Mouse (Mus musculus): ENCODE results near the gene 4921507P07Rik. TPM values are rescaled to one million over a fixed set of nuclear protein-coding genes. Genes with fewer than 3 reads are reported as not detected.
"Not testable (repeated sequence)": the region's sequence is repeated elsewhere in the genome, so short reads cannot be mapped to it uniquely, and the experiment has no call there.

4921507P07Rik gene
- total RNA-seq, 1 experiment from 2014 or later = 1.5 TPM

DNA sequence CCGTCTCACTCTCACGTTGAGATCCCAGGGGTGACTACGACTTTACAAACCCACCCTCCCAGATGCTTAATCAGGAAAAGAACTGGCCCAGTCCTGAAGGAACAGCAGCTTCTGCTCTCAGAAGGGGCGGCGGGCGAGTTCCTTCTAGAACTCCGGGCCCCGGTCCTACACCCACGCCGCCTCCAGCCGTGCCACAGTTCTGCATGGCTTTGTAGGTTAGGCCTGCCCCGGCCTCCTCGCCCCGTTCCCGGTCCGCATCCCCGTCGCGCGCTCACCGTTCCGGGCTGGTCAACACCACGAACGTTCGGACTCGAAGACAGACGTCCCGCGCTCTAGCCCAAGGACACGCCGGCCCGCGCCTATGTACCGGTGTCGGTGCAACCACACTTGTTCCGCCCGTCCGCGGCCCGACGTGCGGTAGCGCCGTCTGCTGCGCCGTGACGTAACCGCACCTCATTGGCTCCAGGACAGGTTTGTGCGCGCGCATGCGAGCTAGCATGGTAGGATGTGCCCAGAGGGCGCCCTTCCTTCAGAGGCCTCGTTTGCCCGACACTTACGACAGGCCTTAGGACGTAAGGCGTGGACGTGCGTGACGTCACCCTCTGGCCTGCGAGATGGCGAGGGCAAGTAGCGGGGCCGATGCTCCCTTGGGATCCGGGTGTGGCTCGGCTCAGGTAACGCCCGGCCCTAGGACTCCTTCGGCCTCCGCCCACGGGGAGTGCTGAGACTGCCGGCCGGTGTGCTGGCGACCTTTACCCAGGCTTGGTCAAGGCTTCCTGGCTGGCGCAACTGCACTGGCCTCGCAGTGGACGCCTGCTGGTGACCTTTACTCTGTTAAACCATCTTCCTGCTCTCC is 30.1 kb downstream of the 4921507P07Rik start, which contains the start of gene Cycs:
TSS of gene Cycs (minus strand) at position 398 of the 856 bp plus-strand sequence.
- ATAC-seq (replicated peaks in 1 of 2; ENCODE audit: insufficient read depth in 1 of 2, low FRiP score in 2 of 2, low TSS enrichment in 1 of 2, low read depth in 1 of 2, poor library complexity in 2 of 2, severe bottlenecking in 2 of 2) = peak; percentile 97 to 99

DNA sequence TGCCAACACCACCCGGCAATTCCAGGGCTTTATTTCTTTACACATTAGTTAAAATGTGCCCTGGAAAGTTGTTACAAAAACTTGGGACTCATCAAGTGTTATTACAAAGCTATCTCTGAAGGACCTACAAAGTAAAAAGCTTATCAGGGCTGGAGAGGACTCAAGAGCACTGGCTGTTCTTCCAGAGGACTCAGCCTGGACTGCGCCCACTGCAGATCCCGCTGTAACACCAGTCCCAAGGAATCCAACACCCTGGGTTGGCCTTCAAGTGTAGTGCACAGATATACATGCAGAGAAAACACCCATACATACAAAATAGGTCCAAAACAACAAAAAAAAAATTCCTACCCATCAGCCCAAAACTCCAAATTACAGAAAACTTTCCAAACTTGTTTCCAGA is 32.8 kb downstream of the 4921507P07Rik start:
- ATAC-seq (replicated peaks in 1 of 2; ENCODE audit: insufficient read depth in 1 of 2, low FRiP score in 2 of 2, low TSS enrichment in 1 of 2, low read depth in 1 of 2, poor library complexity in 2 of 2, severe bottlenecking in 2 of 2) = no peak

DNA sequence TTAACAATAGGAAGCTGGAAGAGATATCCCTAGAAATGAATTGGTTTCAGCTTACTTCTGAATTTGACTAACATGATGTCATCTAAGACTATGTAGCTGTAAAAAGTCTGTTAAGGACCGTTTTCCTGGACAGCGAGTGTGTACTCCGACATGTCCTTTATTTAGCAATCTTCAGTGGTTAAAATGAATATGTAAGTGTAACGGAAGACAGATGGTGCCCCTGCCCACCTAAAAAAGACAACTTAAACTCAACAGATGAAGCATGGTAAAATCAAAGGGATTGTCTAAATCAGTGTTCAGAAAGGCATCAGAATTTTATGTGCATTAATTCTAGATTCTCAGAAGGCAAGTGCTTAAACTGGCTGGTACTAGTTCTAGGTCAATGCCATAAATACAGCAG is 34.0 kb downstream of the 4921507P07Rik start:
- no peak for ATAC-seq (replicated peaks in 1 of 2; ENCODE audit: insufficient read depth in 1 of 2, low FRiP score in 2 of 2, low TSS enrichment in 1 of 2, low read depth in 1 of 2, poor library complexity in 2 of 2, severe bottlenecking in 2 of 2)

DNA sequence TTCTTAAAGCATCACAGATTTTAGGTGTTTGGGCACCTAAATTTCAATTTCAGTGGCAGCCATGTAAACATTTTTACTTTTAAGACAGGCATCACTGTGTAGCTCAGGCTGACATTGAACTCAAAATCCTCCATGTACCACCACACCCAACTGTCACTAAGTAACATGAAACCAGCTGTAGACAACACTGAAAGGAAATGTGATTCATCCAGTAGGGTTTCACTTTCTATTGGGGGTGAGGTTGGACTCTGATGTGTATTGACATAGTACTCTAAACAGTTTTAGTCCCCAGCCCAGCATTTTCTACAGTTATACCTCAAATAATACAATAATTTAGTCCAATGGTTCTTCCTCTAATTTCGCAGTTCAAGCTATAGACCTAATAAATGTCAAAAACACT is 35.7 kb downstream of the 4921507P07Rik start:
- ATAC-seq (replicated peaks in 1 of 2; ENCODE audit: insufficient read depth in 1 of 2, low FRiP score in 2 of 2, low TSS enrichment in 1 of 2, low read depth in 1 of 2, poor library complexity in 2 of 2, severe bottlenecking in 2 of 2) = no peak

DNA sequence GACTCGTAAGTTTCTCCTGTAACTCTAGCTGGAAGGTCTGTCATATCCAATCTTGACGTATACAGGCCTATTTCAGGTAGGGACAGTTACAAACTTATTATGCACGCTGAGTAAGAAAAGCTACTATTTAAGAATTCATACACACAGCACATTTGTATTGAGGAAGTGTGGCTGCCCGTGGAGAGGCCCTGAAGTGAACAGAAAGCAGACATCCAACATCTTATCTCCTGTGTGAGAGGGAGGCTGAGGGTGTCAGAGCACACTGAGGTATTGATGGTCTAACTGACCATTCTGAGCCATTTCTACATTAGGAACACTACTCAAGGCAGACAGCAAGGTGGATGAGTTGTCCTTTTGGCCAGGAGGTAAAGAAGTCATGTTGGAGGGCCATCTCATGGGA is 37.6 kb downstream of the 4921507P07Rik start:
- ATAC-seq (replicated peaks in 1 of 2; ENCODE audit: insufficient read depth in 1 of 2, low FRiP score in 2 of 2, low TSS enrichment in 1 of 2, low read depth in 1 of 2, poor library complexity in 2 of 2, severe bottlenecking in 2 of 2) = 0 out of 4 replicates have a peak, but pooled peaks of 1 of the 2 experiments have one; percentile 42

DNA sequence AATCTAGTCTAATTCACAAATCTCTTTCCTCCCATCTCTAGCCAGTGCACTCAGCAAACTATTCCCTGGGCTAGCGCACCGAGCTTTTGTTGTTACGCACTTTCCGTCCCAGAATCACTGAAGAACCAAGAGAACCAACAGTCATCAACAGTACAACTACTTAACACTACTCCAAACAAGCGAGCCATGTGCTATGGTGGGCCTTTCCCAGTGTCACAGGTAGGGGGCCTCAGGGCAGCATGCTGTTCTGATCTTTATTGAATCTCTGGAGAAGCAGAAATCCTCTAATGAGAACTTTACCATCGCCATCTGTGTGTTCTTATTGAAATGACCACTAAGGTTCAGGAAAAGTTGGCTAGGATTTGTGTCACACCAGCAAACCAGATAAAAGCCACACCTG is 38.9 kb downstream of the 4921507P07Rik start:
- no peak; a peak in 1 of 4 replicates for ATAC-seq (replicated peaks in 1 of 2; ENCODE audit: insufficient read depth in 1 of 2, low FRiP score in 2 of 2, low TSS enrichment in 1 of 2, low read depth in 1 of 2, poor library complexity in 2 of 2, severe bottlenecking in 2 of 2)

DNA sequence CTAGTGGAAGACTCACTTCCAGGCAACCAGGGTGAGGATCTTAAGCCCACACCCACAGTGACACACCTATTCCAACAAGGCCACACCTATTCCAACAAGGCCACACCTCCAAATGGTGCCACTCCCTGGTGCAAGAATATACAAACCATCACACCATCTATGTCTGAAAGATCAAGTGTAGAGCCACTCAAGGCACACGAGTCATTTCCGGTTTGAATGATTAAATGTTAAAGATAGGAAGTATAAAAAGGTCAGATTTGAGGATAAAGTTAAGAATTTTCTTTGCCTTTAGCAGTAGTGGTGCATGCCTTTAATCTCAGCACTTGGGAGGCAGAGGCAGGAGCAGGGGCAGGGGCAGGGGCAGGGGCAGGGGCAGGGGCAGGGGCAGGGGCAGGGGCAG is 42.2 kb downstream of the 4921507P07Rik start:
- not testable (repeated sequence) for ATAC-seq (replicated peaks in 1 of 2; ENCODE audit: insufficient read depth in 1 of 2, low FRiP score in 2 of 2, low TSS enrichment in 1 of 2, low read depth in 1 of 2, poor library complexity in 2 of 2, severe bottlenecking in 2 of 2)

DNA sequence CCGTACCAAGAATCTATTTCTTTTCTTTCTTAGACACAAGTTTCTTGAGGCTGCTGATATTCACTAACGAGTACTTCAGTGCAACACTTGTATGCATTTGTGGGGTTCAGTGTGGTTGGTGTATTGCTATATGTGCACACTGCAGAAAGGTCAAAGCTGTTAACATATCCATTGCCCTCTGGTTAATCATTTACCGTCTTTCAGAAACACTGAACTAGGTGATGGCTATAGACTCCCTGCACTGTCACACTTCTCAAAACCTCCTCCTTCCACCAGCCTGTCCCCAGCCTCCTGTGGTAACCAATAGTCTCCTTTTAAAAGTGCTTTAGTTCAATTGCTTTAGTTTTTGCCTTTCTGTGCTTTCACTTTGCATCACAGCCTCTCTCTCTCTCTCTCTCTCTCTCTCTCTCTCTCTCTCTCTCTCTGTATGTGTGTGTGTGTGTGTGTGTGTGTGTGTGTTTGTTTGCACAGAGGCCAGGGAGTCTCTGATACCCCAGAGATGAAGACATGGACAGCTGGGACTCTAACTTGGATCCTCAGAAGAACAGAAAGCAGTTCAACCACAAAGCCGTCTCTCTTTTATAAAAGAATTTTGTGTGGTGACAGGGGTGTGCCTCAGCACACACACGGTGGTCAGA is 43.4 kb downstream of the 4921507P07Rik start:
- no peak for ATAC-seq (replicated peaks in 1 of 2; ENCODE audit: insufficient read depth in 1 of 2, low FRiP score in 2 of 2, low TSS enrichment in 1 of 2, low read depth in 1 of 2, poor library complexity in 2 of 2, severe bottlenecking in 2 of 2)

DNA sequence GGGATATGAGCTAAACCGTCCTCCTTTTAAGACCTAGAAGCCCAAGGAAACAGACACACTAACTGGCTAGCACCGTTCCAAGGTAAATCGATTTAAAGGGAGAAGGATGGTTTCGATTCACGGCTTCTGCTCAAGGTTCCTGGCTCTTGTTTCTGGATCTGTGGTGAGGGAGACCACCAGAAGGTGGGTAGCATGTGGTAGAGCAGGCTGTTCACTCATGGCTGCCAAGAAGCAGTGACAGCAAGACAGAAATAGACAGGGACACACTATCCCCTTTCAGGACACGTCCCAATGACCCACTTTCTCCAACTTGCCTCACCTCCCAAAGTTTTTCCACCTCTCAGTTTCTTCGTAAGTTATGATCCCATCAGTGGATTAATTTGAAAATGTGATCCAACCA is 46.6 kb downstream of the 4921507P07Rik start:
- ATAC-seq (replicated peaks in 1 of 2; ENCODE audit: insufficient read depth in 1 of 2, low FRiP score in 2 of 2, low TSS enrichment in 1 of 2, low read depth in 1 of 2, poor library complexity in 2 of 2, severe bottlenecking in 2 of 2) = no peak

DNA sequence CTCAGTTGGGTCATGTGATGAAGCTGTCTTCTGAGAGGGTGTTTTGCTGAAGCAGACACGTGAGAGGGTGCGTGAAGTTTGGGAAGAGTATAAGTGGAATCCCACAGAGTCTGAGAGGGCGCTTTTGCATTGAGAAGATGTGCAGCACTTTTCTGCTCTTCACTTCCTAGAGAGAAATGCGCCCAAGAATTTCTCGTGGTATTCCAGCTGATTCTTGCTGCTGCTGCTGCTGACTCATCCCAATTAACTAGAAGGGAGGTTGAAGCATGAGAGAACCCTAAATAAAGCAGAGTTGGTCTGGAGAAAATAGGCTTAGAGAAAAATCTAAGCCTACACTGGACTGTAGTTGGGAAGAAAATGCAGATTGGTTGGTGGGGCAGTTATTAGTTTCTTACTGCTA is 47.4 kb downstream of the 4921507P07Rik start:
- ATAC-seq (replicated peaks in 1 of 2; ENCODE audit: insufficient read depth in 1 of 2, low FRiP score in 2 of 2, low TSS enrichment in 1 of 2, low read depth in 1 of 2, poor library complexity in 2 of 2, severe bottlenecking in 2 of 2) = no peak

DNA sequence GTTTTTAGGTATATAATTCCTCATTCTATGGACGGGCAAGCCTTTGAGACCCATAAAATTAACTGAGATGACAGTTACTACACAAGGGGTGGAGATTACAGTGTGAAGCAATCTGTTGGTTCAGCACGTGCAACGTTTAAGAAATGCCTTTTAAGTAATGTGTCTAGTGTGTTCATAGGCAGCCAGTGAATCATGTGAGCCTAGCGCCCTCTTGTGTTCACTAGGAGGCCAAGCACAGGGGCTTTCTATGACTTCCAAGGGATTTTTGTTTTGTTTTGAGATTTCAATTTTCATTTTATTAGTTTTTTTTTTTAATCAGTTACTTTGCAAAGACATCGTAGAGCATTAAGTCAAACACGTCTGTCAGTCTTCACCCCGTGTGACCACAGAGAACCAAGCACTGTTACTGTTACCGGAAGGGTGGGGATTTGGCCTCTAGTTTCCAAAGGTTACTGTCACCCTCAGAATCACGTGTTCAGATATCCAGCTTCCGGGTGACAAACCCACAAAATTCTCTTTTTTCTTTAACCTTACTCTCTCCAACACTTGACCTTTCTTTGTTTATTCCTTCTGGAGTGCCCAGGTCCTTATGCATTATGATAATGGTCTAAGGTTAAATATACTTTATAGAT is 50.9 kb downstream of the 4921507P07Rik start:
- peak; percentile 93 to 96 for ATAC-seq (replicated peaks in 1 of 2; ENCODE audit: insufficient read depth in 1 of 2, low FRiP score in 2 of 2, low TSS enrichment in 1 of 2, low read depth in 1 of 2, poor library complexity in 2 of 2, severe bottlenecking in 2 of 2)

DNA sequence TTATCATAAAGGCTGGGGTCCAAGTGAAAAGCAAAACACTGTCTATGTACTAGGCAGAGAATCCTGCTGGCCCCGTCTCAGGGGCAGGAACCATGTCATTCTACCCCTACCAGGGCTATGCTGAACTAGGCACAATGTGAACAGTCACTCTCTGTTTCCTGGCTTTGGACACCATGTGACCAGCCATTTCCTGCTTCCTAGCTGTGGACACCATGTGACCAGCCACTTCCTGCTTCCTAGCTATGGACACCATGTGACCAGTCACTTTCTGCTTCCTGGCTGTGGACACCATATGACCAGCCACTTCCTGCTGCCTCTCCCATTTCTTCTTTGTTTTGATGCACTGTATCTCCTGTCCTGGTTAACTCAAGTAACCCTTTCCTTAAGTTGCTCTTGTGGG is 53.9 kb downstream of the 4921507P07Rik start:
- 0 out of 4 replicates have a peak, but pooled peaks of 1 of the 2 experiments have one; percentile 12 for ATAC-seq (replicated peaks in 1 of 2; ENCODE audit: insufficient read depth in 1 of 2, low FRiP score in 2 of 2, low TSS enrichment in 1 of 2, low read depth in 1 of 2, poor library complexity in 2 of 2, severe bottlenecking in 2 of 2)

DNA sequence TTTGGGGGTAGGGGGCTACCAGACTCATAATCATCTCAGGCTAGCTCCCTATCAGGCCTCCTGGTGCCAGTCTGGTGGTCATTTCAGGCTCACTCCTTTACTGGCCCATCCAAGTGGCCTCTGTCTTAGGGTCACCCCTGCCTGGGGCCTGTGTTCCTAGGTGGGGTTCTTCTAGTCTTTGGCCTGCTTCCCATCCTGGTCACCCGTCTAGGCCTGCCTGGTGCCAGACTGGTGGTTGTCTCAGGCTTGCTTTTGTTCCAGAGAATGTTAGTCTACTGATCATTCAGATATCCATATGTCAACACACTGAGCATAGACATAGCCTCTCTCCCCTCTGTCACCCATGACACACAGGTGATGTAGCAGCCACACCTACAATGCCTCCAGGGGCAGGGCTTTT is 56.8 kb downstream of the 4921507P07Rik start:
- ATAC-seq (replicated peaks in 1 of 2; ENCODE audit: insufficient read depth in 1 of 2, low FRiP score in 2 of 2, low TSS enrichment in 1 of 2, low read depth in 1 of 2, poor library complexity in 2 of 2, severe bottlenecking in 2 of 2) = no peak

DNA sequence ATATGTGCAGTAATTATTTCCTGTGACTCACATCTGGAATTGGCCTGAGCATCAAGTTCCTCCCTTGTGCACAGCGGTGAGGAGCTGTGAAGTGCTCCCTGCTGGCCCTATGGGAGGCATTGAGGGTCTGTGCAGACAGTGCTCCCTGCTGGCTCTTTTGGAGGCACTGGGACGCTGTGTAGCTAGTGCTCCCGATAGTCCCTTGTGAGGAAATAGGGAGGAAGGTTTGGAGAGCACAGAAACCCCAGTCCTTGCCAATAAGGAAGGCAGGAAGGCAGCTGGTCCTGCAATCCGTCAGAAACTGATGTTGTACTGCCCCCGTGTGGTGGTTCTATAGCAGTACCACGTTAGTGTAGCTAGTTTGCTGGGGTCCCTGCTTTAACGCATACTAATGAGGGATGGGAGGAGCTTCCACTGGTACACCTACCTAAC is 60.0 kb downstream of the 4921507P07Rik start:
- peak; percentile 86 to 96 for ATAC-seq (replicated peaks in 1 of 2; ENCODE audit: insufficient read depth in 1 of 2, low FRiP score in 2 of 2, low TSS enrichment in 1 of 2, low read depth in 1 of 2, poor library complexity in 2 of 2, severe bottlenecking in 2 of 2)

DNA sequence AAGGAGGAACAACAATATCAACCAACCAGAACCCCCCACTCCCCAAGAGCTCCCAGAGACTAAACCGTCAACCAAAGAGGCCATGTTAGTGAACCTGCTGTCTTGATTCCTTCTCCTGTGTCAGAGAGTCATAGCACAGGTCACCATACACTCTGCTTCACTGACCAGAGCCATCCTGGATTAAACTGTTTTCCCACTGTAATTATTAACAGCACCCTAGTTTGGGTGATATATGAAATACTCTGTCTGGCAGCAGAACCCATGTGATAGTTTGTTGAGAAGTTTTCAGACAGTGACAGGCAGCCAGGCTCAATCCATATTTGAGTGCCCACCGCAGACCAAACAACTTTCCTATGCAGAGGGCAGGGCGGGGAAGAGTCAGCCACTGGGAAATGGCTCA is 61.1 kb downstream of the 4921507P07Rik start:
- no peak for ATAC-seq (replicated peaks in 1 of 2; ENCODE audit: insufficient read depth in 1 of 2, low FRiP score in 2 of 2, low TSS enrichment in 1 of 2, low read depth in 1 of 2, poor library complexity in 2 of 2, severe bottlenecking in 2 of 2)

DNA sequence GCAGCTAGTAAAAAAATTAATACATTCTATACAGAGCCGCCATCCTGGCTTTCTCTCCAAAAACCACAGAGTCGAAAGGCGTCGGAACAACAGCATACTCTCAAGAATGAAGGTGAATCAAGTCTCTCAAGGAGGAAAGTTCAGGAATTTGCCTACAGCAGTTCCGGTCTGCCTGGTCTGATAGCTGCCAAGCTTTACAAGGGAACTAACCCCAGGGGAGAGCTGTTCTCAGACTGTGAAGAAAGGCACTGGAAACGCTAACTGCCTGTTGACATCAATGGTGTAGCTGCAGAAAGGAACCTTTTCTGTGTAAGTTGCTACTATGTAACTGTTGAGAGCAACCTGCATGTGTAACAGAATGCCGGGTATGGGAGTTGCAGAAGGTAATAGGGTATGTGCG is 64.5 kb downstream of the 4921507P07Rik start:
- ATAC-seq (replicated peaks in 1 of 2; ENCODE audit: insufficient read depth in 1 of 2, low FRiP score in 2 of 2, low TSS enrichment in 1 of 2, low read depth in 1 of 2, poor library complexity in 2 of 2, severe bottlenecking in 2 of 2) = no peak

DNA sequence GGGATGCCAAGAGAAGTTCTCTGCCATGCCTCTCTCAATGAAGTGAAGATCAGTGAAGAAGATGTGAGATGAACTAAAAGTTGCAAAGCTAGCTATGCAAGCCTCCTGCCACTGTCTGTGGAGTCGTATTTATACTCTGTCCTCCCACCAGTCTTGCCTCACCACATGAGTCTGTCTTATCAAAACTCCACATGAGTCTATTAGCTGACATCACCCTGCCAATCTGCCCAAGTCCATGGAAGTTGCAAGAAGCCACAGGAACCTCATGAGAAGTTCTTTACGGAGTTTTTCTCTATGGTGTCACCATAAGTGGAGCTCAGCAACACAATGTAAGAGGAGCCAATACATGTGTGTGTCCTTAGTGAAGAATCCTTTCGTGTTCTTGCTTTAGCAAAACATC is 65.4 kb downstream of the 4921507P07Rik start:
- ATAC-seq (replicated peaks in 1 of 2; ENCODE audit: insufficient read depth in 1 of 2, low FRiP score in 2 of 2, low TSS enrichment in 1 of 2, low read depth in 1 of 2, poor library complexity in 2 of 2, severe bottlenecking in 2 of 2) = no peak

DNA sequence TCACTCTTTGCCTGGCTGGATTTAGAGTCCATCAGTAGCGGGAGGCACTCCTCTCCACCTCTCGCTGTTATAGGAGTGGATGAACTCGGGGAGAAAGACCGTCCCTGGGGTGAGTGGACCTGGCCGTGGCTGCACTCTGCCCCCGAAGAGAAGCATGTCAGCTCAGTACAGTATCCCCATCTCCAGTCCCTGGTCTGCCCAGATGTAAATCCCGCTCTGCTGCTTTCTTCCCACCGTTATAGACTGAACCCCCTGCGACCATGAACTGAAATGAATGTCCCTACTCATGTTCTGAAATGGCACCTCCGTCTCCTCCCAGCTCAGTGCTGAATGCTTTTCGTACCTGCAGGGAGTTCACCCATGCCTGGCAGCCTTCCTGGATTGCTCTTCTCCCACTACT is 67.2 kb downstream of the 4921507P07Rik start:
- no peak for ATAC-seq (replicated peaks in 1 of 2; ENCODE audit: insufficient read depth in 1 of 2, low FRiP score in 2 of 2, low TSS enrichment in 1 of 2, low read depth in 1 of 2, poor library complexity in 2 of 2, severe bottlenecking in 2 of 2)

Data from hematopoietic stem cell, adult 5-6 weeks (primary cell).